Mouse (Mus musculus): ENCODE measurements around the gene Dst. TPM values are rescaled to one million over a fixed set of nuclear protein-coding genes. Genes with fewer than 3 reads are reported as not detected.

The Dst gene
- total and polyA plus RNA-seq, 2 experiments from 2014 or later, result 31.7 to 155 TPM

GRCm38 (mm10) chr1:33991067-33991466, 83.0 kb downstream of the Dst start:
- H3K9ac ChIP-seq (replicated peaks; ENCODE audit: low read length, poor library complexity, severe bottlenecking), result no peak overlapping the region
- no peak for TF ChIP-seq CTCF (IDR thresholded peaks at IDR 0.05)
- 91% methylated on average over 6 of the region's 6 CpGs for WGBS
- no peaks in the 10 kb centered on the region for H3K9me3 ChIP-seq (ENCODE audit: low read length)
- no peak overlapping the region for H3K4me2 ChIP-seq (ENCODE audit: low read depth, low read length, poor library complexity, severe bottlenecking)
- H3K36me3 ChIP-seq (ENCODE audit: insufficient read depth, low read length), result no peaks in the 10 kb centered on the region
- H3K27ac ChIP-seq (ENCODE audit: low read depth, low read length), result no peak overlapping the region
- no peaks in the 10 kb centered on the region for H3K27me3 ChIP-seq (ENCODE audit: insufficient read depth, low read length)
- ATAC-seq (ENCODE audit: low FRiP score) (no peak), DNase-seq (ENCODE audit: low spot score) (no peak)
- no peak overlapping the region for H3K4me3 ChIP-seq (ENCODE audit: low read depth, low read length)
- no peaks in the 10 kb centered on the region for H3K4me1 ChIP-seq (ENCODE audit: insufficient read depth, low read length)

DNA sequence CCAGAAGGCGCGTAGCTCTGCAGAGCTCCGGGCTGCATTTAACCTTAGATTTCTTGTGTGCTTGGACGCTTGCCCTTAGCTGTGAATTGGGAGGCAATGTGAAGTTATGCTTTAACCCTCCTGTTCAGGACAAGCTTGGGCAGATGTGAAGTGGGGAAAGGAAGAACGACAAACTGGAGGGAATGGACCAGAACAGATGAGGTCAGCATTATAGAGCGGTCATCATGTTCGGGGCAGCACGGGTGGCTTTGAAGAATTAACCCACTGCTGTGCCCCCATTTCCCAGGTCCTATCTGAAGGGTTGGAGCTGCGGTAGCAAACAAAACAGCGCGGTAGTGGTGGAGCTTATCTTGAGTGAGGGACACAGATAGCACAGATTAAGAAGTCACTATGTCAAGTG, 84.8 kb downstream of the Dst start:
- WGBS, result 88% methylated on average over 11 of the region's 11 CpGs
- H3K27me3 ChIP-seq (ENCODE audit: insufficient read depth, low read length), result no peaks in the 10 kb centered on the region
- H3K36me3 ChIP-seq (ENCODE audit: insufficient read depth, low read length), result no peaks in the 10 kb centered on the region
- no peak for DNase-seq (ENCODE audit: low spot score)
- H3K4me1 ChIP-seq (ENCODE audit: insufficient read depth, low read length), result no peaks in the 10 kb centered on the region
- TF ChIP-seq CTCF (IDR thresholded peaks at IDR 0.05), result no peak
- H3K4me2 ChIP-seq (ENCODE audit: low read depth, low read length, poor library complexity, severe bottlenecking), result no peak overlapping the region
- no peaks in the 10 kb centered on the region for H3K9me3 ChIP-seq (ENCODE audit: low read length)
- no peak overlapping the region for H3K9ac ChIP-seq (replicated peaks; ENCODE audit: low read length, poor library complexity, severe bottlenecking)
- no peak for ATAC-seq (ENCODE audit: low FRiP score)
- no peak overlapping the region for H3K4me3 ChIP-seq (ENCODE audit: low read depth, low read length)
- no peak overlapping the region for H3K27ac ChIP-seq (ENCODE audit: low read depth, low read length)

- no peak overlapping the region for H3K4me3 ChIP-seq (ENCODE audit: low read depth, low read length)
- no peaks in the 10 kb centered on the region for H3K4me1 ChIP-seq (ENCODE audit: insufficient read depth, low read length)
- DNase-seq (ENCODE audit: low spot score) (no peak), ATAC-seq (ENCODE audit: low FRiP score) (no peak)
- 72% methylated on average over 9 of the region's 9 CpGs for WGBS
- no peak overlapping the region for H3K9ac ChIP-seq (replicated peaks; ENCODE audit: low read length, poor library complexity, severe bottlenecking)
- H3K27ac ChIP-seq (ENCODE audit: low read depth, low read length), result no peak overlapping the region
- no peaks in the 10 kb centered on the region for H3K9me3 ChIP-seq (ENCODE audit: low read length)
- no peaks in the 10 kb centered on the region for H3K36me3 ChIP-seq (ENCODE audit: insufficient read depth, low read length)
- no peaks in the 10 kb centered on the region for H3K27me3 ChIP-seq (ENCODE audit: insufficient read depth, low read length)
- no peak overlapping the region for H3K4me2 ChIP-seq (ENCODE audit: low read depth, low read length, poor library complexity, severe bottlenecking)
- TF ChIP-seq CTCF (IDR thresholded peaks at IDR 0.05), result no peak
These were observed 86.2 kb downstream of the Dst start for GRCm38 (mm10) chr1:33994201-33994600.

DNA sequence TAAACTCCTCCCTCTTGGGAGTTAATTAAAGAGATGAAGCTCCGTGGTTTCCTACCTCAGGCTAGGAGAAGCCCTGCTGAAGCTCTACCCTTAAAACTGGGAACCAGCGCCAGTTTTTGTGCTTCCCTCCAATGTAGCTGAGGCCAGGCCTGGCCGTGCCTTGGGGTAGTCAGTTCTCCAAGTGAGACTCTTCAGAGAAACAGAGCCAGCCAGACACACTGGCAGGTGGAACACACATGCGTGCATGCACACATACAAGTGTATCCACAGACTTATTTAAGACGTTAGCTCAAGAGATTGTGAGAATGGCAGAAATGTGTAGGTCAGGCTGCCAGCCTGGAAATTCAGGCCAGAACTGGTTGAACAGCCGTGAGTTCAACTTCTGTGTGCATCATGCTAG, 87.4 kb downstream of the Dst start:
- Histone ChIP-seq H3K4me1 (ENCODE audit: insufficient read depth, low read length) (no peaks in the 10 kb centered on the region), H3K36me3 (ENCODE audit: insufficient read depth, low read length) (no peaks in the 10 kb centered on the region), H3K4me3 (ENCODE audit: low read depth, low read length) (no peak overlapping the region), H3K4me2 (ENCODE audit: low read depth, low read length, poor library complexity, severe bottlenecking) (no peak overlapping the region), H3K9me3 (ENCODE audit: low read length) (no peaks in the 10 kb centered on the region), H3K27ac (ENCODE audit: low read depth, low read length) (no peak overlapping the region), H3K27me3 (ENCODE audit: insufficient read depth, low read length) (no peaks in the 10 kb centered on the region), H3K9ac (replicated peaks; ENCODE audit: low read length, poor library complexity, severe bottlenecking) (no peak overlapping the region)
- TF ChIP-seq CTCF (IDR thresholded peaks at IDR 0.05), result no peak
- ATAC-seq (ENCODE audit: low FRiP score), result no peak
- DNase-seq (ENCODE audit: low spot score), result no peak
- WGBS, result 80% methylated on average over 6 of the region's 6 CpGs

GRCm38 (mm10) chr1:33996105-33996887, 88.3 kb downstream of the Dst start:
- no peaks in the 10 kb centered on the region for H3K4me1 ChIP-seq (ENCODE audit: insufficient read depth, low read length)
- DNase-seq (ENCODE audit: low spot score), result no peak
- no peak overlapping the region for H3K4me2 ChIP-seq (ENCODE audit: low read depth, low read length, poor library complexity, severe bottlenecking)
- no peaks in the 10 kb centered on the region for H3K9me3 ChIP-seq (ENCODE audit: low read length)
- no peak for ATAC-seq (ENCODE audit: low FRiP score)
- no peak for TF ChIP-seq CTCF (IDR thresholded peaks at IDR 0.05)
- H3K36me3 ChIP-seq (ENCODE audit: insufficient read depth, low read length), result no peaks in the 10 kb centered on the region
- no peak overlapping the region for H3K9ac ChIP-seq (replicated peaks; ENCODE audit: low read length, poor library complexity, severe bottlenecking)
- H3K27me3 ChIP-seq (ENCODE audit: insufficient read depth, low read length), result no peaks in the 10 kb centered on the region
- H3K27ac ChIP-seq (ENCODE audit: low read depth, low read length), result no peak overlapping the region
- WGBS, result 85% methylated on average over 5 of the region's 5 CpGs
- no peak overlapping the region for H3K4me3 ChIP-seq (ENCODE audit: low read depth, low read length)

GRCm38 (mm10) chr1:34002321-34002720, 94.3 kb downstream of the Dst start:
- Histone ChIP-seq H3K4me3 (ENCODE audit: low read depth, low read length) (no peak overlapping the region), H3K27me3 (ENCODE audit: insufficient read depth, low read length) (no peaks in the 10 kb centered on the region), H3K4me2 (ENCODE audit: low read depth, low read length, poor library complexity, severe bottlenecking) (no peak overlapping the region), H3K9me3 (ENCODE audit: low read length) (no peaks in the 10 kb centered on the region), H3K36me3 (ENCODE audit: insufficient read depth, low read length) (no peaks in the 10 kb centered on the region), H3K27ac (ENCODE audit: low read depth, low read length) (no peak overlapping the region), H3K9ac (replicated peaks; ENCODE audit: low read length, poor library complexity, severe bottlenecking) (no peak overlapping the region), H3K4me1 (ENCODE audit: insufficient read depth, low read length) (peaks cover 5% of the 10 kb centered on the region)
- DNase-seq (ENCODE audit: low spot score) (no peak), ATAC-seq (ENCODE audit: low FRiP score) (no peak)
- no peak for TF ChIP-seq CTCF (IDR thresholded peaks at IDR 0.05)
- WGBS, result 86% methylated on average over 4 of the region's 4 CpGs

Measured in midbrain, postnatal 0 days (tissue).